Mouse (Mus musculus) ZHBTc4 (cell line): Measurements from ENCODE around the gene Gm10322.
A peak's percentile ranks its signal among the peaks of the same experiment; 100 is the strongest.

ENCODE experiments used
- DNase-seq: peaks from one replicate; pipeline ENCODE4 v3.0.0-alpha.2; 2011; ENCODE audit warnings: low read depth, low spot score

Gene Gm10322

DNA sequence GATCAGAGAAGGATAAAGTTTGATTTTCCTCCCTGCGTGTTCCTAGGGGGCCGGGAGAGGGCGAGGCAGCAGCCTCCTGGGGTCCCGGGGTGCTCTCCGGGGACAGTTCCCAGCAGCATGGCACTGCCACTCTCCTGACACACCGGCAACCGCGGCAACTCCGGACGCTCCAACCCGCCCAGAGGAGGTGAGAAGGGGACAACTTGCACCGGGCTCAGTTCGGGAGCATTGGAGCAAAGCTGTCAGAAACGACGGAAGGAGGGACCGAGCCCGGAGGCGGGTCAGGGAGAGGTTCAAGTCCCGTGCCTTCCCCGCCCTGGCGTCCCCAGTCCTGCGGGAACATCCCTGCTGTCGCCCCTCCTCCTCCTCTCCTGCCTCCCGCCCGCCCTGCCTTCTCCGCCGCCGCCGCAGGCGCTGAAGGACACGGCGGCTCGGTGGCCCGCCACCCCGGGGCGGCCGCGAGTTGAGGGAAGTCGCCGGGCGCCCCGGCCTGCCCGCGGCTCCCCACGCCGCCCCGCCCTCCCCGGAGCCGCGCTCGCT lies at the start of gene Gm10322:
Gene Gm10322 (plus strand): TSS at position 83 of the 540 bp plus-strand sequence.
- DNase-seq: peak; percentile 91

DNA sequence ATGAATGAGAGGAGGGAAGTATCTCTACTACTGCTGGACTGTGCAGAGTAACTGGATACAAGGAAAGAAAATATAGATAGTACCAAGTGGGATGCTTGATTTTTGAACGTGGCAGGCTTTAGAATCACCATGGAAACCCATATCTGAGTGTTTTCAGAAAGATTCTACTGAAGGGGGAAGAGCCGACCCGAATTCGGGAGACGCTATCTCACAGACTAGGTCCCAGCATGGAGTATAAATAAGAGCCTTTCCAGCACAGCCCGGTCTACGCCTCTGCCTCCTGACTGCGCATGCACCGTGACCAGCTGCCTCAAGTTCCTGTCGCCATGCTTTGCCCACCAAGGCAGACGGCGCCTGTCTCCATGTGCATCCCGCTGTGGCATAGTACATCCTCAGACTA lies 48.9 kb upstream of the Gm10322 start:
- DNase-seq: no peak

DNA sequence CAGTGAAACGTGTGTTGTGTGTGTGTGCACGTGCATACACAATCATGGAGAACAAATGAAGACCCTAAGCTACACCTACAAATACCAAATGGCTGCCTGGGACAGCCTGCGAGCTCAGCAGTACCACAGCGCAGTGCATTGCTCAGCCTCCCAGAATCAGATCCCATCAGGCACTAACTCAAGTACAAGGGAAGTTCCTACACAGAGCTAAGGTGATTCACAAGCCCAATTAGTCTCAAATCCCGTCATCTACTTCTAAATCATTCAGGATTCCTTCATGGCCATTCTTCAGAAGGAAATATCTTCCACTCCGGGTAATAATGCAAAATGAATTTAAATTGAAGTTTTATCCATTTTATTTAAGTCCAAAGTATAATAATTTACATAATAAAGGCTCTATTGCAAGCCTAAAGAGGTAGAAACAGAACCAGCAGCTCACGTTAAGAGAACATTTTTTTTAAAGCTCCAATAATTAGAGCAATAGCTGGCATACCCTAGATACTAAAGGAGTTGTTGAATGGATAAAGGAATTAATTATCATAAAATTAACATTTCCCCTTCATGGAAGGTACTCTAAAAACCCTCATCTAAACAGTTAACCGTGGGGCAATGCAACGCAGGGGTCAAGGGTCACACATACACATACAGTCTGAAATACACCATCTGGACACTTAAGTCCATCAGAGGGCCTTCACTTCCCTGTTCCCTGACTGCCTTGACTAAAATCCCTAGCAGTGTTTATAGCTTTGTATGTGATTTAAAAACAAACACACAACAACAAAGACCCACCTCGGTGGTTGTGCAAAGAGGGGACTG lies 47.0 kb upstream of the Gm10322 start:
- DNase-seq: no peak

DNA sequence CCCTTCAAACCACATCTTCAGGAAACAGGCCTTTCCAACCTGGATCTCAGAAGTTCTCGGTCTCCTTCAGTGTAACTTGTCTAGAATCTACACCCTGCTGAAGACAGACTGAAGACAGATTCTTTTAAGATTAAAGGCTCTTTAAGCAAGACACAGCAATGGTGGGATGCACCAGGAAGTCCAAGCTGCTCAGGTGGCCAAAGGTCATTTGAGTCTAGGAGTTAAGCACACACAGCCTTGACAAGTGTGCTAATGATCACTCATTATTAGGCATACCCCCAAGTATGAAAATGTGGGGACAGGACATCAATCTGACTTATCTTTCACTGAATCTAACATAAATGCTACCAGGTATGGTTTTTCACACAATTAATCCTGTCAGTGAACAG lies 46.4 kb upstream of the Gm10322 start:
- DNase-seq: no peak

- no peak for DNase-seq
Measured at GRCm38 (mm10) chr10:59570360-59570759, 45.5 kb upstream of the Gm10322 start.

GRCm38 (mm10) chr10:59570780-59571179 lies 45.1 kb upstream of the Gm10322 start:
- DNase-seq: no peak

- no peak for DNase-seq
Measured at GRCm38 (mm10) chr10:59571273-59571672, 44.6 kb upstream of the Gm10322 start.

DNA sequence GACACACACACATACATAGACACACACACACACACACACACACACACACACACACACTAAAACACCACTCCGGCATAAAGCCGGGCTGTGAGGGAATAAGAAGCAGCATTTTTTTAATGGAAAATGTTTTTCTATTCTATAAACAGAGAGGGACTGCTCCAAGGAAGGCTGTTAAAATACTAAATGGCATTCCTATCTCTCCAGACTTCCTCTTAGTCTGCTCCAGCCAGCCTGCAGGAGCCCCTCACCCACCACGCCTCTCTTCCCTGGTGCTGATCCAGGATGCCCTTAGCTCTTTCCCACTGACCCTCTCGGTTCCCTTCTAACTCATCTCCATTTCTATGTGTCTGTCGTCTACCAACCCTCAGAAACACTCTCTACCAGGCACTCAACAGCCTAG lies 43.9 kb upstream of the Gm10322 start:
- no peak for DNase-seq

- no peak for DNase-seq
Measured at GRCm38 (mm10) chr10:59576305-59576704, 39.6 kb upstream of the Gm10322 start.

DNA sequence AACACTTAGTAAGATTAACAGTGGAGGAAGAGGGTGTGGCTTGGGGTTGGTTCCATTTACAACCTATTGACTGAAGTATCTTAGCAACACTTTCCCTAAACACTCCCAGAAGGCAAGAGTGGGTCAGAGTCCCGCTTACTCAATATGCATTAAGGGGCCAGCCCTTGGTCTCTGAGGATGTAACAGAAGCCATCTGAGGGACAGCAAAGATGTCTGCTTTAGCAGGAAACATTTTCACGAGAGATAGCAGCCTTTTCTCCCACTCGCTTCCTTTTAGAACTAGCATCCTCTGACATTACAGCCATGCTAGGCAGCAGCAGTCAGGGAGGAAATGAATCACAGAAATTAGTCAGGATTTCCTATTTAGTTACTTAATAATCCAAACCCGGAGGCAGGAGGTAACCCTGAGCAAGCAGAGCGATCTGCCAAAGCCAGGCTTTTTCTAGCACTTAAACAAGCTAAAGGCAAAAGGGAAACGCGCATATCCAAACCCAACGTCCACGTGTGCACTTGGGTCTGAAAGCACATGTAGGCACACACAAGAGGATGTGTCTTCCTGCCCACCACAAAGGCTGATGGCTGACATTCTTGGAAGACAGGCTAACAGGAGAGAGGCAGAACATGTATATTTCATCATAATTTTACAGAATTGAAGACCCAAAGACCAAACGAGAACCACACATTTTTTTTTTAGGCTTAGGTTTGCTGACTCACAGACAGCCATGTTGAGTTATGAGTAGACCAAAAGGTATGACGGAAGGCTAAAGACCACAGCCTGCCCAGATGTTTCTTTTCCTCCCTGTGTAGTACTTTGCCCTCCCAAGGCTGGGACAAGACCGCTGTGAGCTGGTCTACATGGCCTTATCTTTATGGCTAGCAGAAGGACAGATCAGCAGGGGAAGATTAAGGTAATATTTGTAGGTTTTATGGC lies 37.7 kb upstream of the Gm10322 start:
- DNase-seq: peak; percentile 62

- DNase-seq: no peak
Measured at GRCm38 (mm10) chr10:59579645-59580044, 36.2 kb upstream of the Gm10322 start.

- peak; percentile 39 for DNase-seq
Measured at GRCm38 (mm10) chr10:59580593-59581149, 35.2 kb upstream of the Gm10322 start.

GRCm38 (mm10) chr10:59581826-59582543 lies 33.9 kb upstream of the Gm10322 start:
- DNase-seq: no peak

DNA sequence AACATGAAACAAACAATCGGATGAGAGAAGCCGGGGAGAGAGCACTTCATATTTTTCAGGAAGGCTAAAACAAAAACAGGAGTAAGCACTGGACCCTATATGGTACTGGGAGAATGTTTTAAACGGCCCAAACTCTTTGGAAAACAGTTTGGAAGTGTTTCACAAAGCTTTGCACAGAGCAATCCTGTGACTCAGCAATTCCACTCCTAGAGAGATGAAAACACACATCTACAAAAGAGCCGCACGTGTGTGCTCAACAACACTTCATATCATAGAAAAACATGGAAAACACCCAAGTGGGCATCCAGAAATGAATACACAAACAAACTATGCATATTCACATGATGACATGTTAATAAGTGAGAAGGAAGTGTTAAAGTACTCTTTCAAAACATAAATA lies 30.2 kb upstream of the Gm10322 start:
- DNase-seq: no peak

DNA sequence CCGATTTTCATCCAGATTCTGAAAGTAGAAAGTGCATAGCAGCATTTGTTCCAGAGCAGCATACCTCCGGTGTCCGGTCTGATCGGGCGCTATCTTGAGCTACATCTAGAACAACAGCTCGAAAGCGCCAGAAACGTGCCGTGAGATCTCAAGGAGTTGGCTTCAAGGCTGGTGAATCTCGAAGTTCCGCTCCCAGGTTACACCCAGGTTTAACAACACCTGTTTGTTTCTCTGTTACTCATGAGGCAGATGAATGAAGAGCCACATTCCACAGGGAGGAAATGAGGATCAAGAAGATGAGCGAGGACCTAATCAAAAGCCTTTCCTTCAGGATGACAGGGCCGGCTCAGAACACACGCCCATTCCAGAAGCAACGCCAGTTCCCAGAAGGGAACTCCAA lies 29.0 kb upstream of the Gm10322 start:
- DNase-seq: peak; percentile 62

GRCm38 (mm10) chr10:59588135-59588534 lies 27.7 kb upstream of the Gm10322 start:
- DNase-seq: no peak

DNA sequence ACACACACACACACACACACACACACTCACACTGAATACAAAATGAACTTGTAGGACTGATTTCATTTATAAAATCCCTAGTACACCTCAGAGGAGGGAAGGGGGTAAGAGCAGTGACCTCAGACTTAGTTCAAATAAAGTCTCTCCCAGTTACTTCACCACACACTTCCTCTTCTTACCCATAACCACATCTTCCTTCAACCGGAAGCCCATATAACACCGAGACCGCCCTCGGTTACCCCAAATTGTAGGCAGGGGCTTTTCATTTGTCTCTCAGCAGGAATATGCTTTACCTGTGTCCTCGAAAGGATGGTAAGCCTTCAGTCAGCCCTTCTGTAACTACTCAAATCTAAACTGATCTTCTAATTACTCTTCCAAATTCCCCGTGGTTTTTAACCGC lies 26.4 kb upstream of the Gm10322 start:
- no peak for DNase-seq

- DNase-seq: no peak
Measured at GRCm38 (mm10) chr10:59589856-59590255, 26.0 kb upstream of the Gm10322 start.

- no peak for DNase-seq
Measured at GRCm38 (mm10) chr10:59590606-59591005, 25.3 kb upstream of the Gm10322 start.

GRCm38 (mm10) chr10:59593826-59594570 lies 21.9 kb upstream of the Gm10322 start:
- DNase-seq: peak; percentile 80

- no peak for DNase-seq
Measured at GRCm38 (mm10) chr10:59600516-59600915, 15.3 kb upstream of the Gm10322 start.
